Mouse (Mus musculus) thymus, adult 2 months (tissue): ENCODE measurements around the gene Lrrc15.

Experiments
- CTCF ChIP-seq: fragments of 200-500 bp; IDR thresholded peaks from 2 replicates; pipeline ENCODE4 v1.5.1; 2012; ENCODE audit warnings: mild to moderate bottlenecking, control low read depth, low read length, moderate library complexity, borderline replicate concordance; ENCODE audit not compliant: control insufficient read depth, poor library complexity, insufficient read depth; ENCODE audit errors: extremely low read depth
- POLR2A ChIP-seq: fragments of 200-500 bp; IDR thresholded peaks from 2 replicates; pipeline ENCODE4 v1.6.1; 2012; ENCODE audit warnings: mild to moderate bottlenecking, low read length, control low read depth, moderate library complexity; ENCODE audit not compliant: control insufficient read depth, poor library complexity, insufficient read depth; ENCODE audit errors: extremely low read depth

- TF ChIP-seq POLR2A (no peak), CTCF (no peak)
Observed at GRCm38 (mm10) chr16:30302686-30303085, 19.6 kb upstream of the Lrrc15 start.
